Mouse (Mus musculus) G1E (cell line): Measurements from ENCODE around the gene Adam23. TPM values are rescaled to one million over a fixed set of nuclear protein-coding genes. Genes with fewer than 3 reads are reported as not detected.

ENCODE experiments used
- ATAC-seq: 2 replicates; pipeline ENCODE4 v1.8.0; 2016; ENCODE audit warnings: mild to moderate bottlenecking; ENCODE audit not compliant: insufficient number of reproducible peaks, poor library complexity, low FRiP score, severe bottlenecking; ENCODE audit errors: extremely low read depth
- DNase-seq: peaks from one replicate; pipeline ENCODE4 v3.0.0; 2012; ENCODE audit warnings: low spot score
- H3K27me3 ChIP-seq: 2 replicates; pipeline ENCODE4 v1.6.1; 2012; ENCODE audit warnings: mild to moderate bottlenecking, low read length, inconsistent platforms; ENCODE audit not compliant: insufficient read depth
- H3K36me3 ChIP-seq: replicated peaks from 2 replicates; pipeline ENCODE3; 2012; ENCODE audit warnings: mild to moderate bottlenecking, inconsistent platforms
- H3K4me1 ChIP-seq: 2 replicates; pipeline ENCODE4 v1.6.1; 2012; ENCODE audit warnings: low read depth, low read length, inconsistent platforms, mixed read lengths; ENCODE audit not compliant: insufficient read depth
- H3K4me3 ChIP-seq: 2 replicates; pipeline ENCODE4 v1.5.1; 2012; ENCODE audit warnings: low read depth, mild to moderate bottlenecking, inconsistent platforms, low read length, moderate library complexity, mixed read lengths
- H3K9me3 ChIP-seq: replicated peaks from 2 replicates; pipeline ENCODE4 v1.6.1; 2012; ENCODE audit warnings: inconsistent platforms
- CTCF ChIP-seq: IDR thresholded peaks from 2 replicates; pipeline ENCODE4 v1.5.1; 2012; ENCODE audit warnings: low read depth, low read length, inconsistent platforms, mixed read lengths
- GATA1 ChIP-seq: IDR thresholded peaks from 2 replicates; pipeline ENCODE4 v1.6.1; 2012; ENCODE audit warnings: borderline replicate concordance, low read length, inconsistent platforms, mixed read lengths
- GATA2 ChIP-seq: IDR thresholded peaks from 2 replicates; pipeline ENCODE4 v1.6.1; 2012; ENCODE audit warnings: low read depth, low read length, inconsistent platforms, borderline replicate concordance
- POLR2AphosphoS5 ChIP-seq: IDR thresholded peaks from 2 replicates; pipeline ENCODE4 v1.6.1; 2012; ENCODE audit warnings: low read depth, low read length, inconsistent platforms; ENCODE audit not compliant: insufficient replicate concordance
- TAL1 ChIP-seq: conservative IDR thresholded peaks from 2 replicates; pipeline ENCODE4 v1.6.1; 2012; ENCODE audit warnings: low read depth, low read length, inconsistent platforms, mixed read lengths
- polyA plus RNA-seq: library from polyadenylated mRNA; stranded (reverse); fragments of >175 nt; gene quantifications from 2 replicates; pipeline ENCODE4 v1.2.3, GENCODE M21; 2012
- total RNA-seq, 2 experiments: library from RNA; stranded (forward) in 1 of 2; stranded (reverse) in 1 of 2; fragments of 200-1000 nt in 1 of 2; fragments of >200 nt in 1 of 2; fragmentation: Nextera tagmentation in 1 of 2; gene quantifications; 2 replicates each; pipeline ENCODE4 v1.2.3; 2014 to 2017

The Adam23 gene
- total and polyA plus RNA-seq, 3 experiments = 0.33 TPM; not detected in 2

DNA sequence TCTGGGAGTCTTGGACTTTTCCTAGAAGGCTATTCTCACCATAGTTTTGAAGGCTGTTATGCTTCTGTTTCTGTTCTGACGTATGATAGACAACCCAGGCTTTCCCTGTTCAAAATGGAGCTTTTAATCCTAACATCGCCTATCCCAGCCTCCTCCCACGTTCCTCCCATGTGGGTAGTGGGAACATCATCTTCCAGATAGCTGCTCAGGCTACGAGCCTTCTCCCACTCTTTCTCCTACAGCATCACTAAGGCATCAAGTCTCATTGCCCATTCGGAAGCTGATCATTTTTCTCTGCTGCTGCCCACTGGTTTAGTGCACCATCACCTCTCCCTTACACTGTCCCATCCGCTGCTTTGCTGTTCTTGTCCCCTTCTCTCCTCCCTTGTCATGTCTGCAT is 14.2 kb downstream of the Adam23 start:
- no peak for ATAC-seq
- no peak for TF ChIP-seq GATA1
- TF ChIP-seq POLR2AphosphoS5 = no peak
- no peak for TF ChIP-seq TAL1
- TF ChIP-seq GATA2 = no peak
- no peak for TF ChIP-seq CTCF
- Histone ChIP-seq H3K9me3 (no peaks in the 10 kb centered on the region), H3K4me3 (no peak overlapping the region), H3K36me3 (no peaks in the 10 kb centered on the region), H3K27me3 (peaks cover 3% of the 10 kb centered on the region; the same call in 1 of the 2 replicates), H3K4me1 (no peaks in the 10 kb centered on the region)
- DNase-seq = no peak

GRCm38 (mm10) chr1:63464441-63464840 is 18.8 kb downstream of the Adam23 start:
- ATAC-seq (no peak), DNase-seq (no peak)
- Histone ChIP-seq H3K4me3 (no peak overlapping the region), H3K9me3 (no peaks in the 10 kb centered on the region), H3K27me3 (no peaks in the 10 kb centered on the region; the same call in 1 of the 2 replicates), H3K36me3 (no peaks in the 10 kb centered on the region), H3K4me1 (no peaks in the 10 kb centered on the region)
- TF ChIP-seq CTCF = no peak
- TF ChIP-seq TAL1 = no peak
- TF ChIP-seq POLR2AphosphoS5 = no peak
- no peak for TF ChIP-seq GATA1

- TF ChIP-seq TAL1 (no peak), POLR2AphosphoS5 (no peak), CTCF (no peak), GATA2 (no peak), GATA1 (no peak)
Observed at GRCm38 (mm10) chr1:63473272-63473671, 27.6 kb downstream of the Adam23 start.

DNA sequence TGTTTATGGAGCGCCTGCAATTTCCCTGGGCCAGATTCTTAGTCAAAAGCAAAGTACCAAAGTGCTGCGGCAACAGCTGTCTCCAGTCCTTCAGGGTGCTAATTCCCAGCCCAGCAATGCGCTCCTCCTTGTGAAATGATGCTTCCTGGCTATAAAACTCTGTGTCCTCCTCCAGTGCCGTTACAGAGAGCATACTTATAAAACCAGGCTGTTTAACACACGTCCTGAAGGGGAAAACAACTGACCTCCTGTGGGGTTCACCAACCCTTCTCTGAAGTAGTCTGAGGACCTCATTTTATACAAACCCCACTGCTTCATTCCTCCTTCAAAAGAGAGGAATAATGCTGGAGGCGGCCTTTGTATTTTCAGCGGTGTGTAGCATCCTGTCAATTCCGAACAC is 28.0 kb downstream of the Adam23 start:
- DNase-seq = no peak
- Histone ChIP-seq H3K4me3 (no peak overlapping the region), H3K27me3 (no peaks in the 10 kb centered on the region), H3K4me1 (no peaks in the 10 kb centered on the region), H3K36me3 (no peaks in the 10 kb centered on the region), H3K9me3 (no peaks in the 10 kb centered on the region)
- no peak for ATAC-seq
- no peak for TF ChIP-seq GATA2
- TF ChIP-seq CTCF = no peak
- TF ChIP-seq GATA1 = no peak
- no peak for TF ChIP-seq TAL1
- TF ChIP-seq POLR2AphosphoS5 = no peak

More at GRCm38 (mm10) chr1:63473272-63473671, 27.6 kb downstream of the Adam23 start:
- Histone ChIP-seq H3K4me1 (no peaks in the 10 kb centered on the region), H3K36me3 (no peaks in the 10 kb centered on the region), H3K9me3 (no peaks in the 10 kb centered on the region), H3K27me3 (no peaks in the 10 kb centered on the region), H3K4me3 (no peak overlapping the region)
- ATAC-seq (no peak), DNase-seq (no peak)

DNA sequence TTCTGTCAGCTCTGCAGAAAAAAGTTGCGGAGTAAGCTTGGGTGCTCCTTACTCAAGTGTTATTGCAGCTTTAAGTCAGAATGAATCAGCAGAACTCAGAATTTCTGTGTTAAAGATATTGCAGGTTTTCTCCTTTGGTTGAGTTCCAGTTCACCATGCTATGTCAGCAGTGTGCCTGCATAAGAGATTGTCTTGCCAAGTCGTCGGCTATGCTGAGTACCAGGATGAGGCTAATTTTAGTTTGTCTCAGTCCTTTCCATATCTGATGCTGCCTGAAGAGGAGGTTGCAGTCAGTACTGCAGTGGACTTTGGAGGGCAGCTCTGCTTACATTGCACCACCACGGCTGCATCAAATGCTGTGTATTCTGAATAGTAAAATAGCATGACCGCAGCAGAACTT is 33.3 kb downstream of the Adam23 start:
- H3K36me3 ChIP-seq = no peaks in the 10 kb centered on the region
- no peak for TF ChIP-seq TAL1
- no peak for TF ChIP-seq POLR2AphosphoS5
- TF ChIP-seq GATA1 = no peak
- TF ChIP-seq GATA2 = no peak
- TF ChIP-seq CTCF = no peak
- no peaks in the 10 kb centered on the region for H3K9me3 ChIP-seq
- no peak overlapping the region for H3K4me3 ChIP-seq
- no peaks in the 10 kb centered on the region for H3K27me3 ChIP-seq
- no peaks in the 10 kb centered on the region for H3K4me1 ChIP-seq
- DNase-seq (no peak), ATAC-seq (no peak)

DNA sequence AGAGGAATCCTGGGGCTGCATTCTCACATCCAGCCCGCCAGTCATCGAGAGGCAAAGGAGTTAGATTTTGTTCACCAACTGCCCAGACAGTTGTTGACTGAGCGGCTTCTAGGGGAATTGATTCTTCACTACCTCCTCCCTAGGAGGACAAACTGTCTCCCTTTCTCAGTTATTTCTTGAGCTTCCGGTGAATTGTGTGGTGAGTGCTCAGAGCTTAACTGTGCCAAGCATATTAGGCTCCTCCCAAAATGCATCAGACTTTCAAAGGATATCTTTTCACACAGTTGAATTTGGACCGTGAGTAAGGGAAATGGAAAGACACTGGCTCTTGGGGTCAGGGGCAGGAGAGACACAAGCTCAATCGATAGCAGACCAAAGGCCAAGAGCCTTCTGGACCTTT is 39.0 kb downstream of the Adam23 start:
- ATAC-seq (no peak), DNase-seq (no peak)
- no peaks in the 10 kb centered on the region for H3K9me3 ChIP-seq
- no peaks in the 10 kb centered on the region for H3K4me1 ChIP-seq
- TF ChIP-seq GATA1 = no peak
- no peak for TF ChIP-seq CTCF
- TF ChIP-seq TAL1 = no peak
- H3K27me3 ChIP-seq = 0 out of 2 replicates have a peak, but pooled peaks cover 3% of the 10 kb centered on the region
- H3K4me3 ChIP-seq = no peak overlapping the region
- H3K36me3 ChIP-seq = no peaks in the 10 kb centered on the region
